Mouse (Mus musculus) urinary bladder, postnatal 4 days (tissue): Measurements from ENCODE around the gene Polr2l.
"Not testable (repeated sequence)": the region's sequence is repeated elsewhere in the genome, so short reads cannot be mapped to it uniquely, and the experiment has no call there.

Source experiments
- DNase-seq, 2 experiments: peaks; one replicate each; pipeline ENCODE4 v3.0.0; 2021 to 2022; ENCODE audit warnings: low spot score in 2 of 2

Polr2l gene

DNA sequence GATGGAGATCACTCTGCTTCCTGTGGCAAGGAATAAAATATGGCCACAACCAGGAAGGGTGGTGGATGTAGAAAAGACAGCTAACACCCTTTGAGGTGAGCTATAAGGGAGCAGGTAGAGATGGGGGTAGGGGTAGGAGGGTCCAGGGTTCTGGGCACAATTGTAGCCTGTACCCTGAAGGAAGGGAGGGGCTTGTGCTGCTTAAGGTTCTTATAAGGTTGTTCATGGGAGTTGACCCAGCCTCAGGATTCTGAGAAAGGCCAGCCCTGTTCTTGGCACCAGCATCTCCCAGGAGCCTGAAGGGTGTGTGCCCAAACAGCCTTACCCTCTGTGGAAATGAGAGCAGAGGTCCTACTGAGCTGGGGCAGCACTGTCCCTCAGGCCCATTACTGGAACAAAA is 23.0 kb downstream of the Polr2l start:
- DNase-seq, result no peak

- DNase-seq, result peak; percentile 91 to 92
These were observed 27.6 kb downstream of the Polr2l start, which contains the start of gene Rplp2 for GRCm38 (mm10) chr7:141447110-141447991. Gene Rplp2 (plus strand): TSS chr7:141447370.

DNA sequence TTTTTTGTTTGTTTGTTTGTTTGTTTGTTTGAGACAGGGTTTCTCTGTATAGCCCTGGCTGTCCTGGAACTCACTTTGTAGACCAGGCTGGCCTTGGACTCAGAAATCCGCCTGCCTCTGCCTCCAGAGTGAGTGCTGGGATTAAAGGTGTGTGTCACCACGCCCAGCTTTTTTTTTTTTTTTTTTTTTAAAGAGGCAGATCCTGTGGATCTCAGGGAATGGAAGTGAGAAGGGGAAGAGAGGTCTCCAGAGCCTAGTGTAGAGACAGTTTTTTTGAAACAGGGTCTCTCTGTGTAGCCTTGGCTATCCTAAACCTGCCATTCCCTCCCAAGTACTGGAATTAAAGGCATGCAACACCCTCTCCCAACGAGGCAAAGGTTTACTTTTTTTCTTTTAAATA is 28.6 kb downstream of the Polr2l start:
- not testable (repeated sequence) for DNase-seq

DNA sequence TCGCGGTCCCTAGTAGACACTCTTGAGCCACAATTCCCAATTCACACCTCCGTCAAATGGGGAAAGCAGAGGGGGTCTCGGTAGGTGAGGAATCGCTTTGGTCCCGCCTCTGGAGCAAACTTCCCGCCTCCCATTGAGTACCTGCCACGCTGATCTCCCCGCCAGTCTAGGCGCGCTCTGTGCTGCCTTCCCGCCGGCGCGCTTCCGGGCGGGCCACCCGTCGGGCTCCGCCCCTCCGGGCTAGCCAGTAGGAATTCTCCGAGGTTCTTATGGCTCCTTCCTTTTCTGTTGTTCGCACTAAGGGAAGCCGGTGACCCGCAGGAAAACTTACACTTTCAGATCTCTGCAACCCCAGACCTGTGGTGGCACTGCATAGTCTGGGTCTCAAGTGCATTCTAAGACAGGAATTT is 31.1 kb downstream of the Polr2l start, which contains the start of gene Pidd1:
TSS of gene Pidd1 (minus strand) at position 198 of the 410 bp plus-strand sequence.
- peak in 1 of 2 experiments; percentile 67 for DNase-seq

DNA sequence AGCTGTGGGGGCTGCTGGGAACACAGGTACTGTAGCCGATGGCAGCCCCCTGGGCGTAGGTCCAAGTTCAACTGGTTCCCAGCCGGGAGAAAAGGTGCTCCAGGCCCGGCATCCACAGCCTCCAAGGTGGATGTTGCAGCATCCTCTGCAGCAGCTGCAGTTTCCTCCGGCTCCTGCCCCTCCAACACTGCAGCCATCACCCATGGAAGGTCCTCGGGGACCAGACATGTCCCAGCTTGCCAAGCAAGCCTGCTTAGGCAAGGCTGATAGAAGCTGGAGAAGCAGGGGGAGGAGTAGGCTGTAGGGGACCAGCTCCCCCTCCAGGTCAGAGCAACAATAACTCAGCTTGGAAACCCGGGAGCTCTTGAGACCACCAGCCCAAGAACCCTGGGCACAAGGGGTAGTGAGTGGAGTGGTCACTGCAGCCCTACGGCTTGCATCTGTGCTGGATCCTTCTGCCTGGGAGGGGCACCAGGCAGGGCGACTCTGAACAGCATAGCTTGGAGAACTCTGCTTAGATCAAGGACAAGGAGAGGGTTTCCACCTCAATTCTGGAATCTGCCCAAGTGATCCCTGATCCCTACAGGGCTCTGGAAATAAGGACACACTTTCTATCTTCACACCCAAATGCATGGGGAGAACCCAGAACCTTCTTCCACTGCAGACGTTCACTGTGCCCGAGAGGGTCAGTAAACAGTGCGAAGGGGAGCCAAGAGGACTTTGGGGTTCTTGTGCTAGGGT is 31.7 kb downstream of the Polr2l start:
- DNase-seq, result peak in 1 of 2 experiments; percentile 52

- DNase-seq, result no peak
These were observed 32.7 kb downstream of the Polr2l start for GRCm38 (mm10) chr7:141442199-141442598.

DNA sequence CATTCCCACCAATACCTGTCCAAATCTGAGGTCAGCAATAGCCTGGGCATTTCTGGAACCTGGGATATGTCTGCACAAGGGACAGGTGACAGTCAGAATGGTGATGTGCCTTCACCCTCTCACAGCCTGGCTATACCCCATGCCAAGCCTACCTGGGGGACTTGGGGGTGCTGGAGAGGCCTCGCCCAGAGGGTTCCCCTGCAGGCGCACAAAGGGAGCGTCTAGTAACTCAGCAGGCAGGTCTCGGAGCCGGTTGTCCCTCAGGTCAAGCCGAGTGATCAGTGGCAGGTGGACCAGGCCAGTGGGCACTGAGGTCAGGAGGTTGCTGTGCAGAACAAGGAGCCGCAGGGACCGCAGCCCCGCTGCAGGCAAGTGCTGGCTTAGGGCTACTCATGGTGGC is 33.5 kb downstream of the Polr2l start:
- DNase-seq, result no peak

- DNase-seq, result no peak
These were observed 34.3 kb downstream of the Polr2l start for GRCm38 (mm10) chr7:141440613-141441012.

DNA sequence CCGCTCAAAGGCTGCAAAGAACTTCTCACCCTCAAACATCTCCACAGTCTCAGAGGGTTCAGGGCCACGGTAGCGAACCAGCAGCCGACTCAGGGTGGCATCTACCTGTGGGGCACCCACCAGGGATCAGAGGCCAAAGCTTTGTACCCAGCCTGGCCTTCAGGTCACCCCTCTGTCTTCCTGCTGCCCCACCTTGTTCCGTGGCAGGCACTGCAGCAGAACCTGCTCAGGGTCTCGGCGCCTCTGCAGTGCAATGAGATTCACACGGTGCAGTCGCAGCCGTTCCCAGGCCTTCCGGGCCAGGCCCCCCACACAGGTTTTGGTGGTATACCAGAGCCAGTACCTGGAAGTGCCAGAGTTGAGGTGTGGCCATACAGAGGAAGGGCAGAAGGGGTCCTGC is 35.1 kb downstream of the Polr2l start:
- no peak for DNase-seq

DNA sequence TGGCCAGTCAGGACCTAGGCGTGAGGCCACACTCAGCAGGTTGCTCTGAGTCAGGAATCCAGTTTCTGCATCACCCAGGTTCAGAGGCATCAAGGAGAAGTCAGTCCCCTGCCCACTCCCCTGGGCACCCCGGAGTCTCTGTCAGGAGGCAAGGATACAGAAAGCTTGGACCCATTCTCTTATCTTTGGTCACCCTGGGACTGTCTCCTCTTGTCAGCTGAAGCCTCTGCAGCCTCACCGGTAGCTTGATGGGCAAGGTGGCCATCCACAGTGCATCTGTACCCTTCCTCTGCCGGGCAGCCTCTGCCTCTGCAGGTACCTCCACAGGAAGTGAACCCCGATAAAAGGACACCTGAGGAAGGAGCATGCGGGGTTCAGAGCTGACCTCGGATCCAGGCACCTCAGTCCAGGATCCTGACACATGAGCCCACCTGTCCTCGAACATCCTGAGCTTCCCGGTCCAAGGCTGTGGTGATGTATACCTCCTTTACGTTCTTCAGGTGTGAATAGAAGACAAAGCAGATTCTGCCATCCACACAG is 35.7 kb downstream of the Polr2l start:
- no peak for DNase-seq

GRCm38 (mm10) chr7:141438201-141438968 is 36.5 kb downstream of the Polr2l start:
- no peak for DNase-seq

DNA sequence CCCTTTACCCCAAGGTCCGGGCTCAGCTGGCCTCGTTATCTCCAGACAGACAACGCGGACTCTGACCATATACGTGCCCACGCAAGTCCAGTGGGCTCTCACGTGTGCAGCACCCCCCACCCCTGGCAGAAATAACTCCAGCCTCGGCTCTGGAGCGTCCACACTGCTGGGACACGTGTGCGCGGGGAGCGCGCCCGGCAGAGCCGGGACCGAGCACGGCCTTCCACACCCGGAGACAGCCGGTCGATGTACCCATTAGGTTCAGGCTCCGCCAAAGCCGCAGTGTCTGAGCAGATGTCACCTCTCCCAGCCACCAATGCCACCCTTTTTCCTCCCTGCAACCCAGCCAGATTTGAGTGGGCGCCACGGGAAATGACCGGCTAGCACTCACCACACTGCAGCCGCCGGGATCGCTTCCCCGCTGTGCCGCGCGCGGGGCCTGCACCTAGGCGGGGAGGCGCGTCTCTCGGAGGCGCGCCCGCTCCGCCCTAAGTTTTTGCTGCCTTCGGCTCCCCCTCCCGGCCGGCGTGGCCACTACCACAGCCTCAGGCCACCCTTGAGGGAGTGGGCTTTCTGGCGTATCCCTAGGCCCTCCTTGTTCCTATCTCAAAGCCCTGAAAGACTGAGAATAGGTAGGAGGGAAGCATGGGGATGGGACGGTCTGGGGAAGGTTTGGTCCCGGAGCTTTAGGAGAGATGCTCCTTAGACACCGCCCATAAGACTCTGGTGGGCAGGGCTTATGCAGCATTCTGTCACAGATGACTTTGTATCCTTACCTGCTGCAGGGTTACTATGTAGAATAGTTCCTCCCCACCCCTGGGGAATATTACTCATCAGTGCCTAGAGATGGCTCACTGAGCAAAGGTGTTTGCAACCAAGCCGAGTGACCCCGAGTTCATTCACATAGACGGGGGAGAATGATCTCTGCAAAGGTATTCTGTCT is 37.5 kb downstream of the Polr2l start, which contains the start of gene Slc25a22:
TSS of gene Slc25a22 (minus strand) at position 715 of the 943 bp plus-strand sequence.
- DNase-seq, result peak; percentile 79 to 86

- DNase-seq, result no peak
These were observed 38.4 kb downstream of the Polr2l start for GRCm38 (mm10) chr7:141436523-141436892.

DNA sequence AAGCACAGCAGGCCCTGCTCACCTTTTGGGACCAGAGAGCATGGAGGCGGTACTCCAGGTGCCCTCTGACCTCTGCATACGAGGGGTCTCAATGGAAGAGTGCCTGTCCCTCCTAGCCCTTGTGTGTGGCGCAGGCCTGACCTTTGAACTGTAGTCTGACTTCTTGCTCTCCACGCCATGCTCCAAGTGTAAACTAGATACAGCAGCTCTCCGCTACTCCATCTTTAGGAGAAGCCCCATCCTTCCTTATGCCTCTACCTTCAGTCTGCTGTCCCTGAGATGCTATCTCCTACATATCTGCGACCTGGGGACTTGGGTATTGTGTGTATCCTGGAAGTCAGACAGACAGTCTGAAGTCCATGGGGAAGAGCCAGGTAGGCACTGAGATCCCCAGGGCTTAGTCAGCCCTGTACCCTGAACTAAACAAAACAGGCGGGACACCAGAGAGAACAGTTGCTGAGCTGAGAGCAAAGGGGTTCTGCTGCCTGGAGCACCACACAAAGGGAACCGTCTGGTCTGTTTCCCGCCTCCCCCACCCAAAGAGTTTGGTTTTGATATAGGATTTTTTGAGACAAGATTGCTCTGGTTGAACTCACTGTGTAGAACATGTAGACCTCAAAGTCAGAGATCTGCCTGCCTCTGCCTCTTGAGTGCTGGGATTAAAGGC is 38.9 kb downstream of the Polr2l start:
- DNase-seq, result no peak

DNA sequence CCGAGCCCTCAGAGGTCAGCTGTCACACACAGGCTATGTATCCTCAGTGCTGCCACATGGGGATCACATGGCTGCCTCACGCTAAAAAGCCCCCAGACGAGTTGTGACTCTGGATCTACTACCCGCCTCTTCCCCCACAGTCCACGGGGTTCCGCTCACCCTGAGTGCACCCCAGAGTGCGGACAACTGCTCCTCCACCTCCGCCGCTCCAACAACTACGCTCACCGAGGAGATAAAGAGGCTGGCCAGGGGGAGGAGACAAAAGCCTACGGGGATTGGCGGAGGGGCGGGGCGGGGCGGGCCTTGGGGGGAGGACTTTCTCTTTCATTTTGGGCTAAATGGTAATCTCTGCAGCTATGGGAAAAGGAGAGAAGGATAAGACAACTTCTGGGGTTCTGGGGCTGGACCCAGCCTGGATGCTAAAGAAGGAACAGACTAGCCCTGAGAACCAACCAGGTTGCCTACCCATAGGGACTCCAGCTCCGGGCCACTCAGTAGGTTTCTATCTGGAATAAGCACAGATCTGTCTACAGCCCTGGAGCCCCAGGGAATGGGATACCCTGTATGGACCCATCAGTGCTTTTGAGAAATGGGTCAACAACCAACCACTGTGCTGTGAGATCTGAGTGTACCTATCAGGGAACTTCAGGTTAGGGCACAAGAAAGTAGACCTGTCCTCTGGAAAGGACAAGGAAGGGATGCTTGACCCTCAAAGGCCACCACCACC is 39.6 kb downstream of the Polr2l start:
- DNase-seq, result no peak

GRCm38 (mm10) chr7:141434464-141434863 is 40.5 kb downstream of the Polr2l start:
- DNase-seq, result no peak

- DNase-seq, result no peak
These were observed 41.2 kb downstream of the Polr2l start for GRCm38 (mm10) chr7:141433517-141434400.
